Mouse (Mus musculus): Measurements from ENCODE around the gene Orm3. TPM values are rescaled to one million over a fixed set of nuclear protein-coding genes. Genes with fewer than 3 reads are reported as not detected.

Gene Orm3
- polyA plus RNA-seq, 1 experiment from 2014 or later = not detected

DNA sequence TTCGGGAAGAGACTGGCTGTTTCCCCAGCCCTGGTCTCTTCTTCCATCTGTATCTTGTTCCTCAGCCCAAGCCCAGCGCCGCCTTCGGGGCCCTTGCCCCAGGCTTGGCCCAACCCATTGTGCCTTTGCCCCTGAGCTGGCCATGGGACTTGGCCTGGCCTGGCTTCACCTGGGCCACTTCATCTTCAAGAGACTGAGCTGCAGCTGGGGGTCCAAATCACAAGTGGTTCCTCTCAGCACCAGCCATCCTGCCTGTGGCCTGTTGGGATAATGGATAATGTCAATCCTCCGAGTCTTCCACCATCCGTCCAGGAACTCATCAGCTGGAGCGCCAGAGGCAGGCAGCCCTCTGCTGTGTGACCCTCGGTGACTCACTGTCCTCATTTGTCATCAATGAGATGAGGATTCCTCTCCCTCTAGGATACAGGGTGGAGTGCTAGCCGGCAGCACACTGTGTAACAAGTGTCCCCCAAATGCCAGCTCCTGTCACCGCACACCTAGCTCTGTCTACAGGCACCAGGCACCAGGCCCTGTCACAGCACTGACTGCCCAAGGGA, 42.1 kb downstream of the Orm3 start:
- H3K9me3 ChIP-seq = no peaks in the 10 kb centered on the region
- H3K9ac ChIP-seq = no peak overlapping the region
- no peak for ATAC-seq (ENCODE audit: low FRiP score, low read depth)
- no peaks in the 10 kb centered on the region for H3K27me3 ChIP-seq
- peak overlapping the region; percentile 72; the same call in 1 of the 2 replicates for H3K27ac ChIP-seq
- H3K4me2 ChIP-seq (replicated peaks) = no peak overlapping the region
- H3K4me1 ChIP-seq = peaks cover 49% of the 10 kb centered on the region
- no peak overlapping the region for H3K4me3 ChIP-seq
- 90% methylated on average over 10 of the region's 10 CpGs for WGBS
- H3K36me3 ChIP-seq = peaks cover 43% of the 10 kb centered on the region

GRCm38 (mm10) chr4:63398854-63399609, 43.1 kb downstream of the Orm3 start:
- WGBS = 30% methylated on average over 11 of the region's 11 CpGs
- H3K9ac ChIP-seq = peak overlapping the region; percentile 4; the same call in 1 of the 2 replicates
- H3K4me1 ChIP-seq = peaks cover 59% of the 10 kb centered on the region
- 0 out of 2 replicates have a peak overlapping the region, but pooled peaks have one; percentile 2 for H3K4me2 ChIP-seq (replicated peaks)
- H3K9me3 ChIP-seq = no peaks in the 10 kb centered on the region
- H3K4me3 ChIP-seq = no peak overlapping the region
- H3K27me3 ChIP-seq = no peaks in the 10 kb centered on the region
- H3K36me3 ChIP-seq = peaks cover 36% of the 10 kb centered on the region
- H3K27ac ChIP-seq = peak overlapping the region; percentile 72; the same call in 1 of the 2 replicates
- no peak for ATAC-seq (ENCODE audit: low FRiP score, low read depth)

DNA sequence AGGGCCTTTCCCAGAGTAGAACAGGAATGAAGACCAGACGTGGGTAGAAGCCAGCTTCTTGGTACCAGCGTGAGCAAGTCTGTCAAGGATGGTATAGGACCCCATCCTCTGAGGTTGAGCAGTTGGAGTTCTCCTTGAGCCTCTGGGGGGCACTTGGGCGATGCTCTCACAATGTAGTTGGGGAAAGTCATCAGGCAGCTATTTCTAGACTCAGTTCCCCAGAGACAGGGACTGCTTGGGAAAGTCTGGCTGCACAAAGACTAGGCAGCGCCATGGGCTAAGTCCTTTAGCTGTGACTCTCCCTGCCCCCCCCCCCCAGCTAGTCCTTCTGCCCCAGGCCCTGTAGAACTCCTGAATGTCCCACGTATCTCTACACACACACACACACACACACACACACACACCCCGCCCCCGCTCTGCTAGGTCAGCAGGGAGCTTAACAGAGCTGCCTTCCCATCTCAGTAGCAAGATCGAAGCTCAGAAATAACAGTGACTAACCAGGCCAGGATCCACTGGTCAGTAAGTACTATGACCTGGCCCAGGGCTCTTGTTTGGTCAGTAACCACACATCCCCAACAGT, 43.8 kb downstream of the Orm3 start:
- ATAC-seq (ENCODE audit: low FRiP score, low read depth) = no peak
- Histone ChIP-seq H3K4me1 (peaks cover 66% of the 10 kb centered on the region), H3K36me3 (peaks cover 28% of the 10 kb centered on the region), H3K4me2 (replicated peaks) (0 out of 2 replicates have a peak overlapping the region, but pooled peaks have one; percentile 2), H3K9ac (no peak overlapping the region), H3K9me3 (no peaks in the 10 kb centered on the region), H3K27ac (peak overlapping the region; percentile 72; the same call in 1 of the 2 replicates), H3K27me3 (no peaks in the 10 kb centered on the region), H3K4me3 (no peak overlapping the region)
- WGBS = 55% methylated on average over 8 of the region's 8 CpGs

- no peak overlapping the region for H3K9ac ChIP-seq
- H3K9me3 ChIP-seq = no peaks in the 10 kb centered on the region
- WGBS = 82% methylated on average over 18 of the region's 18 CpGs
- H3K27ac ChIP-seq = no peak overlapping the region
- peaks cover 19% of the 10 kb centered on the region for H3K36me3 ChIP-seq
- peaks cover 75% of the 10 kb centered on the region for H3K4me1 ChIP-seq
- H3K4me3 ChIP-seq = no peak overlapping the region
- H3K4me2 ChIP-seq (replicated peaks) = no peak overlapping the region
- H3K27me3 ChIP-seq = no peaks in the 10 kb centered on the region
- no peak for ATAC-seq (ENCODE audit: low FRiP score, low read depth)
Observed at GRCm38 (mm10) chr4:63400541-63401306, 44.8 kb downstream of the Orm3 start.

DNA sequence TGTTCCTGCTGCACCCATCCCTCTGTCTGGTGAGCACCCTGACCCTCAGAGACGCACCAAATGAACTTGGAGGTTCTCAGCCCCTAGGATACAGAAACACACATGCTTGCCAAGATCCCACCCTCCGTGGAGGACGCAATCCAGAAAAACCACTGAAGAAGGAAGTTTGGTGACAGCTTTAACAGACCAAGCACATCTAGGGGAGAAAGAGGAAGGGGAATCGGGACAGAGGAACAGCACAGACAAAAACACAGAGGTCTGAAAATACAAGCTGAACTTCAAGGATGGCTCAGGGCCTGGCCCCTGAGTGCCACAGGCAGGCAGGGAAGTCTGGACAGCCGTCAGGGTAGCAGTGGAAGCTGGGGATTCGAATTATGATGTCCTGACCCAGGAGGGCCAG, 45.7 kb downstream of the Orm3 start:
- peaks cover 75% of the 10 kb centered on the region for H3K4me1 ChIP-seq
- peak overlapping the region; percentile 39; the same call in 1 of the 2 replicates for H3K9ac ChIP-seq
- H3K4me2 ChIP-seq (replicated peaks) = peak overlapping the region; percentile 64
- no peaks in the 10 kb centered on the region for H3K27me3 ChIP-seq
- peaks cover 11% of the 10 kb centered on the region for H3K36me3 ChIP-seq
- H3K27ac ChIP-seq = peak overlapping the region; percentile 39
- H3K4me3 ChIP-seq = no peak overlapping the region
- ATAC-seq (ENCODE audit: low FRiP score, low read depth) = no peak
- no peaks in the 10 kb centered on the region for H3K9me3 ChIP-seq
- WGBS = 64% methylated on average over 6 of the region's 6 CpGs

DNA sequence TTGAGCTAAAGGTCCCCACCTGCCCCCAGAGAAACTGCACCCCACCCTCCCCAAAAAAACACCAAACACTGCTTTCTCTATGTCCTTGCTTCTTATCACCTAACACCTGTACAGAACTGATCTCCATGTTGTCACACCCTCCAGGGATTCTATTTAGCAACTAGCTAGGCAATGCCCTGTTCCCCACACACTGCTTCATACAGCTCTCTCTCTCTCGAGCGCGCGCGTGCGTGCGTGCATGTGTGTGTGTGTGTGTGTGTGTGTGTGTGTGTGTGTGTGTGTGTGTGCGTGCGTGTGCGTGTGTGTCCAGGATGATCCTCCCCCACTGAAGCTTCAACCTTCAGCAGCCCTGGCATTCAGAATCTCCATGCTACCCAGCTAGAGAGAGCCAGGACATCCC, 46.1 kb downstream of the Orm3 start:
- Histone ChIP-seq H3K4me2 (replicated peaks) (peak overlapping the region; percentile 64), H3K9ac (peak overlapping the region; percentile 60), H3K9me3 (no peaks in the 10 kb centered on the region), H3K4me3 (peak overlapping the region; percentile 34), H3K4me1 (peaks cover 75% of the 10 kb centered on the region), H3K27ac (peak overlapping the region; percentile 89), H3K27me3 (no peaks in the 10 kb centered on the region), H3K36me3 (peaks cover 9% of the 10 kb centered on the region)
- no peak for ATAC-seq (ENCODE audit: low FRiP score, low read depth)
- WGBS = 91% methylated on average over 10 of the region's 10 CpGs

DNA sequence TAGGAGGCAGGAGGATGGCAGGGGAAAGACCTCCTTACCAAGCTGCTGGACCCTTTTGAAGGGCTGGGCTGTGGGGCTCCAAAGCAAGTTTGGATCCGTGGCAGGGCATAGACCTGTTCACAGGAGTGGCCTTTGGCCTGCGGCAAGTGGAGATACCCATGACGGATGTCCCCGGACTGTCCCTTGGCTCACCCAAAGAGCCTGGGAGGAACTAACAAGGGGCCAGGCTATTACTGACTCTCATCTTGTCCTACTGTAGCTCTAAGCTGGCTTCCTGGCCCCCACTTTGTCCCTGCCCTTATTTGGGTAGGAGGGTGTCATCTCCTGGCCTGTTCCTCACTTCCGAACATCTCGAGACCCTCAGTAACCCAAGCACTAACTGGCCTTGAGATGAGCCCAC, 46.6 kb downstream of the Orm3 start:
- Histone ChIP-seq H3K4me1 (peaks cover 75% of the 10 kb centered on the region), H3K9me3 (no peaks in the 10 kb centered on the region), H3K4me3 (peak overlapping the region; percentile 34), H3K27ac (peak overlapping the region; percentile 89), H3K4me2 (replicated peaks) (peak overlapping the region; percentile 64), H3K9ac (peak overlapping the region; percentile 60), H3K27me3 (no peaks in the 10 kb centered on the region), H3K36me3 (peaks cover 4% of the 10 kb centered on the region)
- WGBS = 55% methylated on average over 6 of the region's 6 CpGs
- ATAC-seq (ENCODE audit: low FRiP score, low read depth) = no peak

DNA sequence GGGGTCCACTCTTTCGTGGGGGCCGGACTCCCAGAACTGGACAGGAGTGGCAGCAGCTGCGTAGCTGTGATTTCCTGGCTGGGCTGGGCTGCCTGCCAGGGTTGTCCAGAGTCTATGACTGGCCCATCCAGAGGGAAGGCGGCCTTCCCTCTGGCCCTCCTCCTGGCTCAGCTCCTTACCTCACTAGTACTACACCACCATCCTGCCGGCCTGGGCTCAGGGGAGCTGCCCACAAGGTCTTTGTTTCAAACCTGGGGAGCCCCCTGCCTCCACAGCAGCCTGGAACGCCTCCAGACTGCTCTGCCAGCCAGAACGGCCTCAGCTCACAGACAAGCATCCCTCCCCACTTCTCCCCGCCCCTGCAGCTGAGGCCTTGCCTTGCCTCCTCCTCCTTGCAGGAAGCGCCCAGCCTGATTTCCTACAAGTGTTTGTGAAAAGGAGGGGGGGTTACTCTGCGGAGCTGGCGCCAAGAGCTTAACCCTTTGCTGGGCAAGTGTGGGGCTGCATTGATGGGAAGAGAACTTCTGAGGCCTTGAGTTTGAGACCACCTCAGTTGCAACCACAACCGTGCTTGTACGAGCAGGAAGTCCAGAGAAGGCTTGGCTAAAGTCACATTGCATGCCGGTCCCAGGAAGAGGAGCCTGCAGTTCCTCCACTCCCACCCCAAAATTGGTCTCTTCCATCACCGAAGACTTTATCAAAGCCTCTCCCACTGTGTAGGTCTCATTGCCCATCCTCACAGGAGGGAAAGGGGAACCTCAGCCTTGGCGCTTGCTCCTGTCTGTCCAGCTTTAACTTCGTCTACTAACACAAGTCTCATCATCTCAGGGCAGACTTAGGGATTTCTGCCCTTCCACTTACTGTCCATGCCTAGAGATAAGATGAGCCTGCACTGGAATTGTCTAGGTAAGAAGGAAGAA, 47.3 kb downstream of the Orm3 start, which contains the start of gene Akna:
Akna (minus strand) TSS at position 315 of the 920 bp plus-strand sequence.
- no peaks in the 10 kb centered on the region for H3K36me3 ChIP-seq
- peak within 1 kb of the TSS; percentile 34 for H3K4me3 ChIP-seq
- peaks cover 80% of the 10 kb centered on the region for H3K4me1 ChIP-seq
- H3K4me2 ChIP-seq (replicated peaks) = peak within 1 kb of the TSS; percentile 64
- 5% methylated on average over 17 of the region's 17 CpGs for WGBS
- no peaks in the 10 kb centered on the region for H3K9me3 ChIP-seq
- ATAC-seq (ENCODE audit: low FRiP score, low read depth) = peak; percentile 85
- H3K27me3 ChIP-seq = no peaks in the 10 kb centered on the region
- peak within 1 kb of the TSS; percentile 89 for H3K27ac ChIP-seq
- peak within 1 kb of the TSS; percentile 60 for H3K9ac ChIP-seq

- peak overlapping the region; percentile 89; the same call in 1 of the 2 replicates for H3K27ac ChIP-seq
- peak overlapping the region; percentile 54 for H3K9ac ChIP-seq
- no peaks in the 10 kb centered on the region for H3K9me3 ChIP-seq
- no peak overlapping the region for H3K4me3 ChIP-seq
- WGBS = 64% methylated on average over 7 of the region's 7 CpGs
- H3K4me1 ChIP-seq = peaks cover 80% of the 10 kb centered on the region
- peak overlapping the region; percentile 64 for H3K4me2 ChIP-seq (replicated peaks)
- no peak for ATAC-seq (ENCODE audit: low FRiP score, low read depth)
- H3K27me3 ChIP-seq = no peaks in the 10 kb centered on the region
- H3K36me3 ChIP-seq = no peaks in the 10 kb centered on the region
Observed at GRCm38 (mm10) chr4:63404205-63404604, 48.2 kb downstream of the Orm3 start.

GRCm38 (mm10) chr4:63405051-63405450, 49.1 kb downstream of the Orm3 start:
- ATAC-seq (ENCODE audit: low FRiP score, low read depth) = no peak
- H3K27me3 ChIP-seq = no peaks in the 10 kb centered on the region
- H3K4me3 ChIP-seq = no peak overlapping the region
- no peaks in the 10 kb centered on the region for H3K36me3 ChIP-seq
- WGBS = 23% methylated on average over 7 of the region's 7 CpGs
- H3K4me1 ChIP-seq = peaks cover 80% of the 10 kb centered on the region
- no peak overlapping the region for H3K27ac ChIP-seq
- no peaks in the 10 kb centered on the region for H3K9me3 ChIP-seq
- 0 out of 2 replicates have a peak overlapping the region, but pooled peaks have one; percentile 13 for H3K9ac ChIP-seq
- no peak overlapping the region for H3K4me2 ChIP-seq (replicated peaks)

DNA sequence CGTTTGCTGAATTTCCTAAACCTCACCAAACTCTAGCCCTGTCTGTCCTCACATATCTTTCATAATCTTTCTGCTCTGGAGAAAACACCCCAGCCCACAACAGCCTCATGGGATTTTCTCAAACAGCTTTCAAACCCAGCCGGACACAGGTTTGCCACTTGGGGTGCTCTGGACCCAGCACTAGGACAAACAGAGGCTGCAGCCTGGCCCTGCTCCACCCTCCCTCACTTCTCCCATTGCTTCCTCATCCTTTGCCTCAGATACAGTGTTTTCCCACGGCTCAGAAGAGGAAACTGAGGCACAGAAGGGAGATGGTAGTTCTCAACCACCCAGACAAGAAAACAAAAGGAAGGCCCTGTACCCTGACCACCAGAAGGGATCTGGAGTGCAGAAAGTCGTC, 49.7 kb downstream of the Orm3 start:
- Histone ChIP-seq H3K9ac (no peak overlapping the region), H3K4me1 (peaks cover 75% of the 10 kb centered on the region), H3K27ac (no peak overlapping the region), H3K36me3 (no peaks in the 10 kb centered on the region), H3K27me3 (no peaks in the 10 kb centered on the region), H3K4me2 (replicated peaks) (no peak overlapping the region), H3K4me3 (no peak overlapping the region), H3K9me3 (no peaks in the 10 kb centered on the region)
- ATAC-seq (ENCODE audit: low FRiP score, low read depth) = no peak
- WGBS = 57% methylated on average over 4 of the region's 4 CpGs

All from limb, embryonic 13.5 days (tissue).